Mouse (Mus musculus): ENCODE measurements around the gene Mgat1. TPM values are rescaled to one million over a fixed set of nuclear protein-coding genes. Genes with fewer than 3 reads are reported as not detected.

The Mgat1 gene
- polyA plus RNA-seq, 1 experiment: 231 TPM

GRCm38 (mm10) chr11:49203129-49203768 lies 40.7 kb upstream of the Mgat1 start, which contains the start of gene Zfp62:
Zfp62 (plus strand) TSS chr11:49203292.
- TF ChIP-seq POLR2A (IDR thresholded peaks at IDR 0.05; ENCODE audit: low read depth, low read length): peak; percentile 59
- no peak for TF ChIP-seq CTCF (IDR thresholded peaks at IDR 0.05; ENCODE audit: extremely low read depth, insufficient read length, insufficient replicate concordance, low read depth, low read length)
- peaks cover 2% of the 10 kb centered on the region; the same call in 1 of the 2 replicates for H3K36me3 ChIP-seq (ENCODE audit: control insufficient read depth, insufficient read depth, low read length)
- peak within 1 kb of the TSS; percentile 99 for H3K27ac ChIP-seq (ENCODE audit: insufficient read depth, low read depth, low read length)
- WGBS: 1% methylated on average over 47 of the region's 47 CpGs
- no peaks in the 10 kb centered on the region; the same call in 1 of the 2 replicates for H3K4me1 ChIP-seq (ENCODE audit: control insufficient read depth, insufficient read depth, insufficient read length, low read length)
- H3K4me3 ChIP-seq (ENCODE audit: low read depth, low read length): peak within 1 kb of the TSS; percentile 79
- no peaks in the 10 kb centered on the region for H3K27me3 ChIP-seq (ENCODE audit: control insufficient read depth, insufficient read depth, low read length)

- H3K4me3 ChIP-seq (ENCODE audit: low read depth, low read length): peak overlapping the region; percentile 79
- peaks cover 2% of the 10 kb centered on the region; the same call in 1 of the 2 replicates for H3K36me3 ChIP-seq (ENCODE audit: control insufficient read depth, insufficient read depth, low read length)
- H3K4me1 ChIP-seq (ENCODE audit: control insufficient read depth, insufficient read depth, insufficient read length, low read length): no peaks in the 10 kb centered on the region; the same call in 1 of the 2 replicates
- under 1% methylated on average over 24 of the region's 24 CpGs for WGBS
- H3K27ac ChIP-seq (ENCODE audit: insufficient read depth, low read depth, low read length): peak overlapping the region; percentile 99
- H3K27me3 ChIP-seq (ENCODE audit: control insufficient read depth, insufficient read depth, low read length): no peaks in the 10 kb centered on the region
- TF ChIP-seq POLR2A (IDR thresholded peaks at IDR 0.05; ENCODE audit: low read depth, low read length): no peak
- TF ChIP-seq CTCF (IDR thresholded peaks at IDR 0.05; ENCODE audit: extremely low read depth, insufficient read length, insufficient replicate concordance, low read depth, low read length): no peak
Observed at GRCm38 (mm10) chr11:49203771-49204497, 40.1 kb upstream of the Mgat1 start.

- Histone ChIP-seq H3K4me1 (ENCODE audit: control insufficient read depth, insufficient read depth, insufficient read length, low read length) (no peaks in the 10 kb centered on the region; the same call in 1 of the 2 replicates), H3K36me3 (ENCODE audit: control insufficient read depth, insufficient read depth, low read length) (peaks cover 2% of the 10 kb centered on the region; the same call in 1 of the 2 replicates), H3K4me3 (ENCODE audit: low read depth, low read length) (no peak overlapping the region), H3K27me3 (ENCODE audit: control insufficient read depth, insufficient read depth, low read length) (no peaks in the 10 kb centered on the region), H3K27ac (ENCODE audit: insufficient read depth, low read depth, low read length) (no peak overlapping the region)
- TF ChIP-seq POLR2A (IDR thresholded peaks at IDR 0.05; ENCODE audit: low read depth, low read length): no peak
- TF ChIP-seq CTCF (IDR thresholded peaks at IDR 0.05; ENCODE audit: extremely low read depth, insufficient read length, insufficient replicate concordance, low read depth, low read length): no peak
- 79% methylated on average over 6 of the region's 6 CpGs for WGBS
Observed at GRCm38 (mm10) chr11:49205080-49205590, 38.9 kb upstream of the Mgat1 start.

GRCm38 (mm10) chr11:49207495-49207894 lies 36.5 kb upstream of the Mgat1 start:
- H3K36me3 ChIP-seq (ENCODE audit: control insufficient read depth, insufficient read depth, low read length): peaks cover 2% of the 10 kb centered on the region; the same call in 1 of the 2 replicates
- H3K27ac ChIP-seq (ENCODE audit: insufficient read depth, low read depth, low read length): no peak overlapping the region
- H3K27me3 ChIP-seq (ENCODE audit: control insufficient read depth, insufficient read depth, low read length): no peaks in the 10 kb centered on the region
- H3K4me3 ChIP-seq (ENCODE audit: low read depth, low read length): no peak overlapping the region
- no peak for TF ChIP-seq CTCF (IDR thresholded peaks at IDR 0.05; ENCODE audit: extremely low read depth, insufficient read length, insufficient replicate concordance, low read depth, low read length)
- TF ChIP-seq POLR2A (IDR thresholded peaks at IDR 0.05; ENCODE audit: low read depth, low read length): no peak
- WGBS: 100% methylated on average over 1 of the region's 1 CpGs
- no peaks in the 10 kb centered on the region for H3K4me1 ChIP-seq (ENCODE audit: control insufficient read depth, insufficient read depth, insufficient read length, low read length)

GRCm38 (mm10) chr11:49212577-49212976 lies 31.4 kb upstream of the Mgat1 start:
- H3K27me3 ChIP-seq (ENCODE audit: control insufficient read depth, insufficient read depth, low read length): no peaks in the 10 kb centered on the region
- H3K27ac ChIP-seq (ENCODE audit: insufficient read depth, low read depth, low read length): no peak overlapping the region
- H3K4me1 ChIP-seq (ENCODE audit: control insufficient read depth, insufficient read depth, insufficient read length, low read length): no peaks in the 10 kb centered on the region
- no peak overlapping the region for H3K4me3 ChIP-seq (ENCODE audit: low read depth, low read length)
- no peak for TF ChIP-seq POLR2A (IDR thresholded peaks at IDR 0.05; ENCODE audit: low read depth, low read length)
- TF ChIP-seq CTCF (IDR thresholded peaks at IDR 0.05; ENCODE audit: extremely low read depth, insufficient read length, insufficient replicate concordance, low read depth, low read length): no peak
- peaks cover 26% of the 10 kb centered on the region for H3K36me3 ChIP-seq (ENCODE audit: control insufficient read depth, insufficient read depth, low read length)

DNA sequence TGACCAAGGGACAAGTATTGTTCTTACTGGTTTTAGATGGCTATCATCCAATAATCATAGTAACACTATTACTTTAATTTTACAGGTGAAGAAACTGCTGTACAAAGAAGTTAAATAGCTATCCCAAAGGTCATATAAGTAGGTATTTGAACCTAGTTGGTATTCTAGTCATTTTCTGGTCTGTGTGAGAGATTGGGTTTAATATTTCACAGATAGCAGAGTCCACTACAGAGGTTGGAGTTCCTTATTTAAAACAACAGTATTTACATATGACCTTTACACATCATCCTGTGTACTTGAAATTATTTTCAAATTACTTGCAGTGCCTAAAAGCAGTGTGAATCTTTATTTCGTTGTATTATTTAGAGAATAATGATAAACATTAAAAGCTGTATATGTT lies 30.5 kb upstream of the Mgat1 start:
- TF ChIP-seq CTCF (IDR thresholded peaks at IDR 0.05; ENCODE audit: extremely low read depth, insufficient read length, insufficient replicate concordance, low read depth, low read length) (no peak), POLR2A (IDR thresholded peaks at IDR 0.05; ENCODE audit: low read depth, low read length) (no peak)
- Histone ChIP-seq H3K4me1 (ENCODE audit: control insufficient read depth, insufficient read depth, insufficient read length, low read length) (no peaks in the 10 kb centered on the region), H3K27me3 (ENCODE audit: control insufficient read depth, insufficient read depth, low read length) (no peaks in the 10 kb centered on the region), H3K27ac (ENCODE audit: insufficient read depth, low read depth, low read length) (no peak overlapping the region), H3K36me3 (ENCODE audit: control insufficient read depth, insufficient read depth, low read length) (peaks cover 25% of the 10 kb centered on the region), H3K4me3 (ENCODE audit: low read depth, low read length) (no peak overlapping the region)
- WGBS: 85% methylated on average over 1 of the region's 1 CpGs

DNA sequence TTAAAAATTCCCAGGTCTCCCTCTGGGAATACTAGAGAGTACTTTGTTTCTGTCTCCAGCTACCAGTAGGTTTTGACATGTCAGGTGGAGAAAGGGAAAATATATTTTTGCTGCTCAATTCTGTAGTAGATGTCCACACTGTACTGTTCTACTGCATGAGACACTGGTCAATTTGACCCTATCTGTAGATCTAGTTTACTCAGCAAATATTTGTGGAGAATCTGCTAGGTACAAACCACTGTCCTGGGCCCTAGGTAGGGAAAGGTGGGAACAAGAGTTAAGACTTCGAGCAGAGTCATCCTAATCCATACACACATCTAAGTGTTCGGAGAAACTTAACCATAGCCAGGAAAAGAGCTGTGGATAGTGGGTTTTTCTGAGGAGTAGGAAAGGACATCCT lies 24.7 kb upstream of the Mgat1 start:
- Histone ChIP-seq H3K27me3 (ENCODE audit: control insufficient read depth, insufficient read depth, low read length) (no peaks in the 10 kb centered on the region), H3K36me3 (ENCODE audit: control insufficient read depth, insufficient read depth, low read length) (peaks cover 21% of the 10 kb centered on the region), H3K4me1 (ENCODE audit: control insufficient read depth, insufficient read depth, insufficient read length, low read length) (no peaks in the 10 kb centered on the region), H3K27ac (ENCODE audit: insufficient read depth, low read depth, low read length) (no peak overlapping the region), H3K4me3 (ENCODE audit: low read depth, low read length) (no peak overlapping the region)
- TF ChIP-seq POLR2A (IDR thresholded peaks at IDR 0.05; ENCODE audit: low read depth, low read length): no peak
- TF ChIP-seq CTCF (IDR thresholded peaks at IDR 0.05; ENCODE audit: extremely low read depth, insufficient read length, insufficient replicate concordance, low read depth, low read length): no peak
- 91% methylated on average over 2 of the region's 2 CpGs for WGBS

Measured in small intestine, adult 2 months (tissue).